Mouse (Mus musculus) heart, embryonic 15.5 days (tissue): ENCODE data around the gene Sorcs2. TPM values are rescaled to one million over a fixed set of nuclear protein-coding genes. Genes with fewer than 3 reads are reported as not detected.

Source experiments
- ATAC-seq: fragments of 200-750 bp; cut with Nextera tagmentation; replicated peaks from 2 replicates; pipeline ENCODE4 v1.8.0; 2017; ENCODE audit warnings: low read depth, moderate TSS enrichment; ENCODE audit not compliant: insufficient number of reproducible peaks, insufficient read depth, low FRiP score
- H3K27ac ChIP-seq: fragments of 300-500 bp; sonication (generic); 2 replicates; pipeline ENCODE4 v1.5.1; 2015; ENCODE audit warnings: mild to moderate bottlenecking, inconsistent platforms
- H3K27me3 ChIP-seq: fragments of 300-500 bp; sonication (generic); 2 replicates; pipeline ENCODE4 v1.6.1; 2015; ENCODE audit warnings: inconsistent platforms
- H3K36me3 ChIP-seq: fragments of 300-500 bp; sonication (generic); 2 replicates; pipeline ENCODE4 v1.6.1; 2015; ENCODE audit warnings: mild to moderate bottlenecking, inconsistent platforms
- H3K4me1 ChIP-seq: fragments of 300-500 bp; sonication (generic); replicated peaks from 2 replicates; pipeline ENCODE4 v1.6.1; 2015; ENCODE audit warnings: inconsistent platforms
- H3K4me2 ChIP-seq: fragments of 300-500 bp; sonication (generic); 2 replicates; pipeline ENCODE4 v1.6.1; 2015; ENCODE audit warnings: inconsistent platforms, mild to moderate bottlenecking, moderate library complexity
- H3K4me3 ChIP-seq: fragments of 300-500 bp; sonication (generic); 2 replicates; pipeline ENCODE4 v1.5.1; 2015; ENCODE audit warnings: mild to moderate bottlenecking, inconsistent platforms
- H3K9ac ChIP-seq: fragments of 300-500 bp; sonication (generic); 2 replicates; pipeline ENCODE4 v1.6.1; 2015; ENCODE audit warnings: mild to moderate bottlenecking, inconsistent platforms
- H3K9me3 ChIP-seq: fragments of 300-500 bp; sonication (generic); replicated peaks from 2 replicates; pipeline ENCODE4 v1.6.1; 2016; ENCODE audit warnings: inconsistent platforms
- WGBS: fragments of 180-500 bp; shearing (Covaris S2); methylation state at CpG from one replicate; pipeline ENCODE4 v1.1.7; 2015; ENCODE audit warnings: mixed read lengths; 5-methylcytosine and 5-hydroxymethylcytosine counted together
- polyA plus RNA-seq: library from polyadenylated mRNA; unstranded; fragments of >200 nt; fragmentation: Nextera tagmentation; extraction: Ambion mirVana; gene quantifications from 2 replicates; pipeline ENCODE4 v1.2.1, GENCODE M21; 2015

Sorcs2 gene
- polyA plus RNA-seq, 1 experiment from 2014 or later = 8.6 TPM

GRCm38 (mm10) chr5:35981976-35982375 lies 416.0 kb downstream of the Sorcs2 start:
- no peak for ATAC-seq
- peaks cover 24% of the 10 kb centered on the region for H3K4me1 ChIP-seq
- no peak overlapping the region for H3K9ac ChIP-seq
- no peak overlapping the region for H3K4me2 ChIP-seq
- H3K27ac ChIP-seq = no peak overlapping the region
- 41% methylated on average over 4 of the region's 4 CpGs for WGBS
- H3K27me3 ChIP-seq = no peaks in the 10 kb centered on the region
- H3K36me3 ChIP-seq = peaks cover 54% of the 10 kb centered on the region
- H3K4me3 ChIP-seq = no peak overlapping the region
- H3K9me3 ChIP-seq = no peaks in the 10 kb centered on the region

GRCm38 (mm10) chr5:35981341-35981740 lies 416.6 kb downstream of the Sorcs2 start:
- Histone ChIP-seq H3K4me2 (no peak overlapping the region), H3K9me3 (no peaks in the 10 kb centered on the region), H3K9ac (no peak overlapping the region), H3K27me3 (no peaks in the 10 kb centered on the region), H3K27ac (no peak overlapping the region), H3K4me1 (peaks cover 21% of the 10 kb centered on the region), H3K36me3 (peaks cover 54% of the 10 kb centered on the region), H3K4me3 (no peak overlapping the region)
- no peak for ATAC-seq
- 61% methylated on average over 5 of the region's 5 CpGs for WGBS

GRCm38 (mm10) chr5:35980542-35980941 lies 417.4 kb downstream of the Sorcs2 start:
- no peak overlapping the region for H3K9ac ChIP-seq
- H3K27me3 ChIP-seq = no peaks in the 10 kb centered on the region
- peaks cover 19% of the 10 kb centered on the region for H3K4me1 ChIP-seq
- no peak overlapping the region for H3K27ac ChIP-seq
- no peak for ATAC-seq
- H3K36me3 ChIP-seq = peaks cover 58% of the 10 kb centered on the region
- H3K4me3 ChIP-seq = no peak overlapping the region
- no peak overlapping the region for H3K4me2 ChIP-seq
- H3K9me3 ChIP-seq = no peaks in the 10 kb centered on the region
- 78% methylated on average over 5 of the region's 5 CpGs for WGBS

- ATAC-seq = no peak
- H3K27ac ChIP-seq = no peak overlapping the region
- H3K9ac ChIP-seq = no peak overlapping the region
- 6% methylated on average over 5 of the region's 5 CpGs for WGBS
- H3K4me2 ChIP-seq = no peak overlapping the region
- H3K27me3 ChIP-seq = no peaks in the 10 kb centered on the region
- H3K36me3 ChIP-seq = peaks cover 51% of the 10 kb centered on the region
- peaks cover 46% of the 10 kb centered on the region for H3K4me1 ChIP-seq
- H3K9me3 ChIP-seq = no peaks in the 10 kb centered on the region
- H3K4me3 ChIP-seq = no peak overlapping the region
These were observed 422.3 kb downstream of the Sorcs2 start for GRCm38 (mm10) chr5:35975681-35976080.

- 0 out of 2 replicates have a peak overlapping the region, but pooled peaks have one; percentile 21 for H3K4me3 ChIP-seq
- H3K36me3 ChIP-seq = peaks cover 57% of the 10 kb centered on the region
- H3K9ac ChIP-seq = peak overlapping the region; percentile 32
- no peaks in the 10 kb centered on the region for H3K9me3 ChIP-seq
- peak overlapping the region; percentile 51 for H3K4me2 ChIP-seq
- H3K4me1 ChIP-seq = peaks cover 52% of the 10 kb centered on the region
- 47% methylated on average over 15 of the region's 15 CpGs for WGBS
- peak; percentile 15; the same call in 1 of the 2 replicates for ATAC-seq
- H3K27me3 ChIP-seq = no peaks in the 10 kb centered on the region
- peak overlapping the region; percentile 79 for H3K27ac ChIP-seq
These were observed 423.7 kb downstream of the Sorcs2 start for GRCm38 (mm10) chr5:35974265-35974664.

- peaks cover 52% of the 10 kb centered on the region for H3K4me1 ChIP-seq
- no peaks in the 10 kb centered on the region for H3K27me3 ChIP-seq
- H3K36me3 ChIP-seq = peaks cover 57% of the 10 kb centered on the region
- H3K27ac ChIP-seq = peak overlapping the region; percentile 79
- H3K4me3 ChIP-seq = peak overlapping the region; percentile 21; the same call in 1 of the 2 replicates
- WGBS = 9% methylated on average over 12 of the region's 12 CpGs
- H3K9ac ChIP-seq = 0 out of 2 replicates have a peak overlapping the region, but pooled peaks have one; percentile 1
- peak overlapping the region; percentile 51 for H3K4me2 ChIP-seq
- ATAC-seq = peak; percentile 76
- H3K9me3 ChIP-seq = no peaks in the 10 kb centered on the region
These were observed 424.1 kb downstream of the Sorcs2 start for GRCm38 (mm10) chr5:35973800-35974199.

GRCm38 (mm10) chr5:35972739-35973138 lies 425.2 kb downstream of the Sorcs2 start:
- peaks cover 58% of the 10 kb centered on the region for H3K36me3 ChIP-seq
- peak overlapping the region; percentile 79 for H3K27ac ChIP-seq

GRCm38 (mm10) chr5:35971841-35972578 lies 425.9 kb downstream of the Sorcs2 start:
- H3K9ac ChIP-seq = no peak overlapping the region
- no peak overlapping the region for H3K4me2 ChIP-seq
- peaks cover 51% of the 10 kb centered on the region for H3K36me3 ChIP-seq
- no peak overlapping the region for H3K4me3 ChIP-seq
- peaks cover 52% of the 10 kb centered on the region for H3K4me1 ChIP-seq
- 57% methylated on average over 10 of the region's 10 CpGs for WGBS
- no peak for ATAC-seq
- H3K9me3 ChIP-seq = no peaks in the 10 kb centered on the region
- H3K27me3 ChIP-seq = no peaks in the 10 kb centered on the region
- H3K27ac ChIP-seq = no peak overlapping the region

More at GRCm38 (mm10) chr5:35972739-35973138, 425.2 kb downstream of the Sorcs2 start:
- no peak for ATAC-seq
- H3K27me3 ChIP-seq = no peaks in the 10 kb centered on the region
- H3K4me3 ChIP-seq = no peak overlapping the region
- 48% methylated on average over 7 of the region's 7 CpGs for WGBS
- H3K4me2 ChIP-seq = no peak overlapping the region
- no peaks in the 10 kb centered on the region for H3K9me3 ChIP-seq
- peaks cover 52% of the 10 kb centered on the region for H3K4me1 ChIP-seq
- no peak overlapping the region for H3K9ac ChIP-seq

- ATAC-seq = no peak
- Histone ChIP-seq H3K9ac (no peak overlapping the region), H3K4me3 (no peak overlapping the region), H3K9me3 (no peaks in the 10 kb centered on the region), H3K27ac (peak overlapping the region; percentile 46), H3K4me1 (peaks cover 47% of the 10 kb centered on the region), H3K27me3 (no peaks in the 10 kb centered on the region), H3K4me2 (no peak overlapping the region), H3K36me3 (peaks cover 50% of the 10 kb centered on the region)
- WGBS = 61% methylated on average over 12 of the region's 12 CpGs
These were observed 427.4 kb downstream of the Sorcs2 start for GRCm38 (mm10) chr5:35970380-35971105.

GRCm38 (mm10) chr5:35969857-35970256 lies 428.1 kb downstream of the Sorcs2 start:
- Histone ChIP-seq H3K27ac (no peak overlapping the region; the same call in 1 of the 2 replicates), H3K36me3 (peaks cover 53% of the 10 kb centered on the region)

More at GRCm38 (mm10) chr5:35969857-35970256, 428.1 kb downstream of the Sorcs2 start:
- 62% methylated on average over 3 of the region's 3 CpGs for WGBS
- ATAC-seq = no peak
- H3K4me3 ChIP-seq = no peak overlapping the region
- peaks cover 41% of the 10 kb centered on the region for H3K4me1 ChIP-seq
- H3K9me3 ChIP-seq = no peaks in the 10 kb centered on the region
- H3K4me2 ChIP-seq = no peak overlapping the region
- H3K9ac ChIP-seq = no peak overlapping the region
- H3K27me3 ChIP-seq = no peaks in the 10 kb centered on the region
